Mouse (Mus musculus) ES-Bruce4 (cell line): Measurements from ENCODE around the gene Hist1h4k.

Source experiments
- CTCF ChIP-seq: IDR thresholded peaks from one replicate; pipeline ENCODE4 v1.8.1; 2011; ENCODE audit warnings: low read depth, low read length
- EP300 ChIP-seq: IDR thresholded peaks from 2 replicates; pipeline ENCODE4 v1.6.1; 2011; ENCODE audit warnings: low read depth, low read length; ENCODE audit not compliant: insufficient read depth
- POLR2A ChIP-seq: IDR thresholded peaks from one replicate; pipeline ENCODE4 v1.8.1; 2011; ENCODE audit warnings: low read length; ENCODE audit not compliant: insufficient read depth

DNA sequence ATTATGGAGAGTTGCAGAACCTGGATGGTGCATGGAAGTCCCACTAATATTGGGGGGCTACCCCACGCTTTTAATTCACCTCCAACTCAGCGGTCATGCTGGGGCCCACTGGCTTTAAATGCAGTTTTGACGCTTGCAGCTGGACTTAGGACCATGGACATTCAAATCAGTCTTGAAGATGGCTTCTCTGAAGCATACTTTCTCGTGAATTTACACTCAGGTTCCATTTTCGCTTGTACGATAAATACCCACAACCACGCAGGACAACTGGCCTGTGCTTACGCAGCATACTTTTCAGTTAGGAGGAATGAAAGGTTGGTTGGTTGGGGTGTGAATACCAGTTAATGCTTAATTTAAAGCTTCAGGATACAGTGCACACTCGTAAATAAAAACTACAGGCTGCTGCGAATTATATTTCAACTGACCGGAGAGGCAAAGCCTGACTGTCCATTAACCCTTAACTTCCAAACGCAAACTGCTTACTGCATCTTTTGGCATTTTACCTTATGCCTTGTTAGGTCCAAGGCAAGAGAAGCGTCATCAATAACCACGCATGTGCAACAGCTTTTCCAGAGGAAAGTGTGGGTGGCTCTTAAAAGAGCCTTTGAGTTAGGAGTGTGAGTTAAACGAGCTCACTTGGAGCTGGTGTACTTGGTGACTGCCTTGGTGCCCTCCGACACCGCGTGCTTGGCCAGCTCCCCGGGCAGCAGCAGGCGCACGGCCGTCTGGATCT, 35.0 kb downstream of the Hist1h4k start:
- TF ChIP-seq EP300, result no peak
- peak; percentile 19 for TF ChIP-seq POLR2A
- TF ChIP-seq CTCF, result no peak
